Mouse (Mus musculus) stomach, postnatal 0 days (tissue): ENCODE measurements around the gene Mettl6. TPM values are rescaled to one million over a fixed set of nuclear protein-coding genes. Genes with fewer than 3 reads are reported as not detected.
A peak's percentile ranks its signal among the peaks of the same experiment; 100 is the strongest.

Experiments
- ATAC-seq: fragments of 200-750 bp; cut with Nextera tagmentation; 2 replicates; pipeline ENCODE4 v1.8.0; 2017; ENCODE audit not compliant: low FRiP score, low TSS enrichment
- DNase-seq: peaks from one replicate; pipeline ENCODE4 v3.0.0-alpha.2; 2016; ENCODE audit warnings: low spot score
- H3K27ac ChIP-seq: fragments of 300-500 bp; sonication (generic); replicated peaks from 2 replicates; pipeline ENCODE4 v1.5.1; 2014; ENCODE audit warnings: mild to moderate bottlenecking, control low read depth
- H3K27me3 ChIP-seq: fragments of 300-500 bp; sonication (generic); 2 replicates; pipeline ENCODE4 v1.6.1; 2014; ENCODE audit warnings: low read length; ENCODE audit not compliant: control insufficient read depth, insufficient read depth
- H3K36me3 ChIP-seq: fragments of 300-500 bp; sonication (generic); 2 replicates; pipeline ENCODE4 v1.6.1; 2014; ENCODE audit warnings: low read length, mixed read lengths; ENCODE audit not compliant: control insufficient read depth, insufficient read depth
- H3K4me1 ChIP-seq: fragments of 300-500 bp; sonication (generic); replicated peaks from 2 replicates; pipeline ENCODE4 v1.6.1; 2014; ENCODE audit warnings: antibody characterized with exemption; ENCODE audit not compliant: control insufficient read depth, insufficient read depth
- H3K4me2 ChIP-seq: fragments of 300-500 bp; sonication (generic); replicated peaks from 2 replicates; pipeline ENCODE4 v1.6.1; 2014; ENCODE audit warnings: low read depth, mild to moderate bottlenecking, control low read depth, moderate library complexity
- H3K4me3 ChIP-seq: fragments of 300-500 bp; sonication (generic); 2 replicates; pipeline ENCODE4 v1.5.1; 2014; ENCODE audit warnings: low read depth, low read length, control low read depth
- H3K9ac ChIP-seq: fragments of 300-500 bp; sonication (generic); 2 replicates; pipeline ENCODE4 v1.6.1; 2014; ENCODE audit warnings: mild to moderate bottlenecking, low read length, control low read depth, mixed read lengths
- H3K9me3 ChIP-seq: fragments of 300-500 bp; sonication (generic); 2 replicates; pipeline ENCODE4 v1.6.1; 2016; ENCODE audit warnings: low read length; ENCODE audit not compliant: control insufficient read depth
- CTCF ChIP-seq: IDR thresholded peaks from 2 replicates; pipeline ENCODE4 v1.5.1; 2016; ENCODE audit warnings: antibody characterized with exemption, low read depth, mild to moderate bottlenecking, moderate library complexity
- EP300 ChIP-seq: optimal IDR thresholded peaks from 2 replicates; pipeline ENCODE3; 2016; ENCODE audit warnings: antibody characterized with exemption
- WGBS: fragments of 180-500 bp; shearing (Covaris S2); extraction: QIAGEN DNeasy Blood & Tissue Kit; methylation state at CpG from one replicate; pipeline ENCODE4 v1.1.7; 2014; 5-methylcytosine and 5-hydroxymethylcytosine counted together
- polyA plus RNA-seq: library from polyadenylated mRNA; unstranded; fragments of >200 nt; fragmentation: Nextera tagmentation; extraction: Ambion mirVana; gene quantifications from 2 replicates; pipeline ENCODE4 v1.2.1, GENCODE M21; 2015

The Mettl6 gene
- 29.4 and 31.9 TPM in 2 replicates for polyA plus RNA-seq

DNA sequence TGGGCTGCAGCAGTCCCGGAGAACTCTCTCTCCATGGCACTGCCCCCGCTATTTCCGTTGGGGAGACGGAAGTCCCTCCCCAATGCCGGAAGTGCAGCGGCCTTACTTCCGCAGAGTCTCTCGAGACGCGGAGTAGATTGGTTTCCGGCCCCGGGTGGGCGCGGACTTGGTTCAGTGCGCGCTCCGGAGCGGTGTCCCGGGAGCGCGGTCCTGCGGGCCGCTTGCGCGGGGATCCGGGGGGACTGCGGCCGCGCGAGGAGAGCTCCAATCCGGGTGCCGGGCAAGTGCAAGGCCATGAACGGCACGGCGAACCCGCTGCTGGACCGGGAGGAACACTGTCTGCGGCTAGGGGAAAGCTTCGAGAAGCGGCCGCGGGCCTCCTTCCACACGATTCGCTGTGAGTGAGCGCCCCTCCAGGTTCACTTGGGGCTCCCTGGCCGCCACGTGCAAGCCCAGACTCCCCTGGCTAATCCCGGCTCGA, at the start of gene Mettl6:
Gene Mettl6 (minus strand): TSS at position 66 of the 481 bp plus-strand sequence.
- H3K27ac ChIP-seq = peak within 1 kb of the TSS; percentile 93
- H3K4me2 ChIP-seq = peak within 1 kb of the TSS; percentile 86
- under 1% methylated on average over 49 of the region's 49 CpGs for WGBS
- H3K4me3 ChIP-seq = peak within 1 kb of the TSS; percentile 86
- peaks cover 4% of the 10 kb centered on the region; the same call in 1 of the 2 replicates for H3K36me3 ChIP-seq
- peak within 1 kb of the TSS; percentile 93 for H3K9ac ChIP-seq
- H3K27me3 ChIP-seq = no peaks in the 10 kb centered on the region
- peaks cover 7% of the 10 kb centered on the region; the same call in 1 of the 2 replicates for H3K4me1 ChIP-seq
- no peak for TF ChIP-seq EP300
- TF ChIP-seq CTCF = peak; percentile 27; the same call in 1 of the 2 replicates
- DNase-seq (peak; percentile 94), ATAC-seq (peak; percentile 95)
- no peaks in the 10 kb centered on the region for H3K9me3 ChIP-seq

DNA sequence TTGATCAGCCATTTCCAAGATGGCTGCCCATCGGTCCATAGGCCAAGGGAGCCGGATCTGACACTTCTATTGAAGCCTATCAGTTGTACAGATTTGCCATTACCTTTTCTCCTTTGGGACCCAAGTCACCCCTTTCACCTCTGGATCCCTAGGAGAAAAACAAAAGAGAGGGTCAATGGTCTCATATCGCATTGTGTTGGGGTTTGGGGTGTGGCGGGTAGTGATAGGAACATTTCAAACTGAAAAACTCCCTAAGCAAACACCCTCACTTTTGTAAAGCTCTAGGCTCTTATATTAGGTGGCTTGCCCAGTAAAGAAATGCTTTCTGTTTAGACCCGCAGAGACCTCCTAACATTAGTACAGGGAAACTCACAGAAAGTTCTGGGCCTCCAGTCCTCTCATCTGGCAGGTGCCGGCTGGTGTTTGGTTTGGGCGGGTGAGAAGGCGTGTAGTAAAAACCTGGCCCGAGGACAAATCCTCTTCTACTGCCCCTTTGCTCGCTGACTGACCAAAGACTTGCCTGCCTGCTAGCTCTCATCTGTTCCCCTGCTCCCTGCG, 49.1 kb upstream of the Mettl6 start:
- Histone ChIP-seq H3K27me3 (no peaks in the 10 kb centered on the region), H3K9ac (peak overlapping the region; percentile 31; the same call in 1 of the 2 replicates), H3K4me1 (no peaks in the 10 kb centered on the region), H3K9me3 (no peaks in the 10 kb centered on the region), H3K4me2 (no peak overlapping the region; the same call in 1 of the 2 replicates), H3K4me3 (no peak overlapping the region), H3K27ac (peak overlapping the region; percentile 75), H3K36me3 (no peaks in the 10 kb centered on the region)
- WGBS = 45% methylated on average over 11 of the region's 11 CpGs
- peak; percentile 61 for DNase-seq
- peak; percentile 87 for ATAC-seq
- TF ChIP-seq EP300 (no peak), CTCF (no peak)

- Histone ChIP-seq H3K9me3 (no peaks in the 10 kb centered on the region), H3K4me3 (no peak overlapping the region), H3K4me2 (no peak overlapping the region), H3K4me1 (no peaks in the 10 kb centered on the region), H3K27ac (no peak overlapping the region), H3K36me3 (no peaks in the 10 kb centered on the region), H3K9ac (no peak overlapping the region), H3K27me3 (no peaks in the 10 kb centered on the region)
- no peak for DNase-seq
- 66% methylated on average over 6 of the region's 6 CpGs for WGBS
- no peak for ATAC-seq
- no peak for TF ChIP-seq CTCF
- no peak for TF ChIP-seq EP300
Observed at GRCm38 (mm10) chr14:31537298-31537697, 42.5 kb upstream of the Mettl6 start.

DNA sequence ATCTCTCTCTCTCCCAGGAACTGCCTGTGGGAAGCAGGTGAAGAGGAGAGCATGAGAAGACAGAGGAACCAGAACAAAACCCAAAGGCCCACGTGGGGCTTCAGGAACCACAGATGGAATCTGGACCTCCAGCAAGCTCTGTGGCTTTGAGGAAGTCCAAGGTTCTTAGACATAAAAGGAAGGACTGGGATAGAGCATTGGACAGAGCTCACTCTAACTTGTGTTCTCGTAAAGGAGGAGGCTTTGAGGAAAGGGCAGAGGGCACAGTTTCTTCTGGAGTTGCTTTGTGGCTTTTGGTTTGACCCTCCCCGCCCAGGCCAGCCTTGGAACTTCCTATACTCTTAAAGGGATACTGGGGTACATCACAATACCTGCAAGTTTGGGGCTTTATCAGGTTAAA, 37.8 kb upstream of the Mettl6 start:
- H3K9ac ChIP-seq = no peak overlapping the region
- DNase-seq (no peak), ATAC-seq (no peak)
- TF ChIP-seq CTCF (no peak), EP300 (no peak)
- no peaks in the 10 kb centered on the region for H3K9me3 ChIP-seq
- no peaks in the 10 kb centered on the region for H3K36me3 ChIP-seq
- WGBS = 55% methylated on average over 3 of the region's 3 CpGs
- no peak overlapping the region for H3K4me2 ChIP-seq
- no peaks in the 10 kb centered on the region for H3K27me3 ChIP-seq
- H3K4me3 ChIP-seq = no peak overlapping the region
- no peak overlapping the region for H3K27ac ChIP-seq
- no peaks in the 10 kb centered on the region for H3K4me1 ChIP-seq

DNA sequence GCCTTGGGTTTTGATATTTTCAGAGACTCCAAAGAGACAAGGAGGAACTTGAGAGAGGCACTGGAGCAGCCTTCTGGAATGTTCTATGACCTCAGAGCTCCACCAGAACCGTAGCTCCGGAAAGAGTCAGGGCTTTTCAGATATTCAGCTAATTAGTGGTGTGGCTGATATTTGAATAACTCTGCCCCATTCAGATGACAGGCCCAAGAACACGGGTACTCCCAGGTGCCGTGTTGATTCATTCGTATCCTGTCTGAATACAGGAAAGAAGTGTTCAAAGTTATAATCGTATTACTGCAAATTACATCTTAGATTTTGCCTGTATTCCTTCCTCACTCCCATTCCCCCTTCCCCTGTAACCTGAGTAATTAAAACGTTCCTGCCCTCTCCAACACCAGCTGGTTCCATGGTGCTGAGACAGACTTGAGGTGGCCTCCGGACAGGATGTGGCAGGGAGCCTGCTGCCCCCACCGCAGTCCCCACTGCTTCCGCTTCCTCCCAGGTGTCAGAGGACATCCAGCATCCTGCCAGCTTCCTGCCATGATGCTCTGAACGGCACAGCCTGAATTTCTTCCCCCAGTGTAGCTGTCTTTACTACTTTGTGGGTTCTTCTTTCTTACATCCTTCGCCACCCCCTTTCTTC, 36.8 kb upstream of the Mettl6 start:
- Histone ChIP-seq H3K27me3 (no peaks in the 10 kb centered on the region), H3K36me3 (no peaks in the 10 kb centered on the region), H3K9me3 (no peaks in the 10 kb centered on the region), H3K4me3 (no peak overlapping the region), H3K9ac (no peak overlapping the region), H3K4me1 (no peaks in the 10 kb centered on the region), H3K27ac (no peak overlapping the region), H3K4me2 (no peak overlapping the region)
- no peak for DNase-seq
- no peak for ATAC-seq
- no peak for TF ChIP-seq CTCF
- TF ChIP-seq EP300 = no peak
- WGBS = 56% methylated on average over 12 of the region's 12 CpGs

GRCm38 (mm10) chr14:31530847-31531246, 36.0 kb upstream of the Mettl6 start:
- TF ChIP-seq CTCF (no peak), EP300 (no peak)
- 70% methylated on average over 4 of the region's 4 CpGs for WGBS
- Histone ChIP-seq H3K4me2 (no peak overlapping the region), H3K27ac (no peak overlapping the region), H3K4me1 (no peaks in the 10 kb centered on the region), H3K9ac (no peak overlapping the region), H3K27me3 (no peaks in the 10 kb centered on the region), H3K9me3 (no peaks in the 10 kb centered on the region), H3K4me3 (no peak overlapping the region), H3K36me3 (no peaks in the 10 kb centered on the region)
- DNase-seq (no peak), ATAC-seq (no peak)
